Mouse (Mus musculus): ENCODE data around the gene Duox1. TPM values are rescaled to one million over a fixed set of nuclear protein-coding genes. Genes with fewer than 3 reads are reported as not detected.
A peak's percentile ranks its signal among the peaks of the same experiment; 100 is the strongest.

Duox1 gene
- polyA plus RNA-seq, 1 experiment from 2014 or later: 0.03 TPM

DNA sequence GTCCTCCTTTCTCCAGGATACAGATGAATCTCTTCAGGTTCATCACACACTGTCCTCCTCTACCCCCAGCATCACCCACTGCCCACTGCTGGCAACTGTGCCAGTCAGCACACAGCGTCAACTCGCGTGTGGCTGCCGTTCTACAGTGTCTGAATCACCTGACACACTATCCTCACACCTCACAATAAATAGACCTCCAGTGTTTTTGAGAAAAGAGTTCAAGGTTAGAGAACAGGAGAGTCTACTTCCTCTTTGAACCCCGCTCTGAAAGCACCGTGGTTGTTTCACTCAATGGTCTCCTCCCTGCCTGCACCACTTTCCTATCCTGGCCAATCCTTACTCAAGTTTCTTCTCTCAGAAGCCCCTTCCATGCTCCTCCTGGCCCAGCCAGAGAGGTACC, 45.7 kb downstream of the Duox1 start:
- H3K36me3 ChIP-seq: no peaks in the 10 kb centered on the region
- no peaks in the 10 kb centered on the region for H3K4me1 ChIP-seq (replicated peaks)
- H3K27me3 ChIP-seq: no peaks in the 10 kb centered on the region
- ATAC-seq (replicated peaks; ENCODE audit: insufficient number of reproducible peaks, insufficient read depth, low FRiP score, low read depth): no peak
- no peak overlapping the region for H3K9ac ChIP-seq
- H3K9me3 ChIP-seq (replicated peaks): no peaks in the 10 kb centered on the region
- no peak overlapping the region for H3K27ac ChIP-seq
- no peak overlapping the region for H3K4me2 ChIP-seq
- 83% methylated on average over 6 of the region's 6 CpGs for WGBS
- H3K4me3 ChIP-seq: no peak overlapping the region

DNA sequence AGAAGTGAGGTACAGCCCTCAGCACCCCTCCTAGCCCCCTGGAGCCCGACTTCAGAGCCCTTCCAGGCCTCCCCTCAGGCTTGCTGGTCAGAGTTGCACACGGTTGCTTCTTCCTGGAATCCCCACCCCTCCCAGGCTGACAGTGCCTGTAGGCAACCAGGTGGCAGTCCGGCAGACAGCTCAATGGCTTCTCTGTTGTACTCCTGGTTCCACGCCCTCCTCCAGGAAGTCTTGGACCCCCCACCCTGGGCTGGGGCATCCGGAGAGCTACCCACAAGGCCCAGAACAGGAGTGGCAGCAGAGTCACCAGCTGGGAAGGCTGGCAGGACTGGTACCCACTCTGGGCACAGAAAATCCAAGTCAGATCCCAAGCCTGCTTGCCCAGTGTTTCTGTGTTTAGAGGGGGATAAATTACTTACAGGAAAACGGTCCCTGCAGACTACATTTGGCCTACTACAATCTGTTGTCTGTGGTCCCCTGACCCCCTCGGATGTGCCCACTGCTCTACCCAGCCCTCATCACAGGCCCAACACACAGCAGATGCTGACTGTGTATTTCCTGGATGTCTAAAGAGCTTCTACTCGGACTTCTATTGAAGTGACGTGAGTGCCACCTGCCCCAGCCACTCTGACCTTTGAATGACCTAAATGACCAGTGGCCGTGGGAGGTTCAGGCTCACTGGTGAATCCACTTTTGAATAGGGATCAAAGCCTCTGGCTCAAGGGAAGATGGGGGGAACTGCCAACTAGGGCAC, 46.6 kb downstream of the Duox1 start:
- ATAC-seq (replicated peaks; ENCODE audit: insufficient number of reproducible peaks, insufficient read depth, low FRiP score, low read depth): no peak
- H3K4me1 ChIP-seq (replicated peaks): peaks cover 7% of the 10 kb centered on the region
- WGBS: 53% methylated on average over 10 of the region's 10 CpGs
- no peak overlapping the region for H3K4me2 ChIP-seq
- H3K27me3 ChIP-seq: no peaks in the 10 kb centered on the region
- no peak overlapping the region for H3K9ac ChIP-seq
- no peak overlapping the region for H3K27ac ChIP-seq
- no peaks in the 10 kb centered on the region for H3K36me3 ChIP-seq
- no peak overlapping the region for H3K4me3 ChIP-seq
- H3K9me3 ChIP-seq (replicated peaks): no peaks in the 10 kb centered on the region

- no peak overlapping the region for H3K9ac ChIP-seq
- no peak overlapping the region for H3K27ac ChIP-seq
- no peak overlapping the region for H3K4me3 ChIP-seq
- no peaks in the 10 kb centered on the region for H3K36me3 ChIP-seq
- 83% methylated on average over 13 of the region's 13 CpGs for WGBS
- no peaks in the 10 kb centered on the region for H3K9me3 ChIP-seq (replicated peaks)
- H3K4me2 ChIP-seq: no peak overlapping the region
- peaks cover 15% of the 10 kb centered on the region for H3K4me1 ChIP-seq (replicated peaks)
- no peaks in the 10 kb centered on the region for H3K27me3 ChIP-seq
- no peak for ATAC-seq (replicated peaks; ENCODE audit: insufficient number of reproducible peaks, insufficient read depth, low FRiP score, low read depth)
Measured at GRCm38 (mm10) chr2:122362622-122363523, 47.4 kb downstream of the Duox1 start.

DNA sequence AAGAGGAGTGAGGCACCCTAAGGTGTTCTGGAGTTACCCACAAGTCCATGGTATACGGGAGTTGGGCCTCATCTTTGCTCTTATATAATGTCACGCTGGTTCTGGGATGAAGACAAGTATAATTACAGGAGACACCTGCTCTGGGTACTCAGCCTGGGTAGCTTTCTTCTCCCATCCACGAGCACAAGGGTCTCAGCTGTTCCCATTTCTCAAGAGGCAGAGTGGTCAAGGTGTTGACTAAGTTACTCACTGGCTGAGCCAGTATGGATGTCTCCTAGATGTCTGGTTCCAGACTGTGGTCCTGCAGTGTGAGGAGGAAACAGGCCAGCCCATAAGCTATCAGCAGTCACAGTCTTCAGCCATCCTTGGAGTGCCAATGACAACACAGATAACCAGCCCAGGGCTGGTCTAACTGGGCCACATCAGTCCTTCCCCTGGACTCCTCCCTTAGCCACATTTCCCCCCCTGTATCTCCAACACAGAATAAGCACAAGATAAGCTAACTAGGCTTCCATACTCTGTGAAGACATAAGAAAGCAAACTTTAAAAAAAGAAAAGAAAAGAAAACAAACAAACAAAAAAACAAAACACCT, 49.0 kb downstream of the Duox1 start:
- Histone ChIP-seq H3K4me3 (no peak overlapping the region), H3K27me3 (no peaks in the 10 kb centered on the region), H3K9me3 (replicated peaks) (no peaks in the 10 kb centered on the region), H3K4me1 (replicated peaks) (peaks cover 22% of the 10 kb centered on the region), H3K9ac (no peak overlapping the region), H3K4me2 (no peak overlapping the region), H3K36me3 (no peaks in the 10 kb centered on the region), H3K27ac (no peak overlapping the region)
- ATAC-seq (replicated peaks; ENCODE audit: insufficient number of reproducible peaks, insufficient read depth, low FRiP score, low read depth): no peak
- WGBS: 87% methylated on average over 3 of the region's 3 CpGs

GRCm38 (mm10) chr2:122365244-122365866, 49.9 kb downstream of the Duox1 start:
- ATAC-seq (replicated peaks; ENCODE audit: insufficient number of reproducible peaks, insufficient read depth, low FRiP score, low read depth): no peak
- 83% methylated on average over 10 of the region's 10 CpGs for WGBS

GRCm38 (mm10) chr2:122366039-122366438, 50.6 kb downstream of the Duox1 start:
- Histone ChIP-seq H3K27me3 (peaks cover 8% of the 10 kb centered on the region; the same call in 1 of the 2 replicates), H3K4me2 (no peak overlapping the region), H3K4me1 (replicated peaks) (peaks cover 25% of the 10 kb centered on the region), H3K27ac (no peak overlapping the region), H3K9ac (no peak overlapping the region), H3K36me3 (no peaks in the 10 kb centered on the region), H3K4me3 (no peak overlapping the region), H3K9me3 (replicated peaks) (no peaks in the 10 kb centered on the region)
- no peak for ATAC-seq (replicated peaks; ENCODE audit: insufficient number of reproducible peaks, insufficient read depth, low FRiP score, low read depth)
- WGBS: 75% methylated on average over 3 of the region's 3 CpGs

More at GRCm38 (mm10) chr2:122365244-122365866, 49.9 kb downstream of the Duox1 start:
- H3K9me3 ChIP-seq (replicated peaks): no peaks in the 10 kb centered on the region
- peaks cover 25% of the 10 kb centered on the region for H3K4me1 ChIP-seq (replicated peaks)
- H3K27me3 ChIP-seq: peaks cover 3% of the 10 kb centered on the region; the same call in 1 of the 2 replicates
- H3K9ac ChIP-seq: no peak overlapping the region
- H3K36me3 ChIP-seq: no peaks in the 10 kb centered on the region
- no peak overlapping the region for H3K4me3 ChIP-seq
- H3K27ac ChIP-seq: no peak overlapping the region
- no peak overlapping the region for H3K4me2 ChIP-seq

DNA sequence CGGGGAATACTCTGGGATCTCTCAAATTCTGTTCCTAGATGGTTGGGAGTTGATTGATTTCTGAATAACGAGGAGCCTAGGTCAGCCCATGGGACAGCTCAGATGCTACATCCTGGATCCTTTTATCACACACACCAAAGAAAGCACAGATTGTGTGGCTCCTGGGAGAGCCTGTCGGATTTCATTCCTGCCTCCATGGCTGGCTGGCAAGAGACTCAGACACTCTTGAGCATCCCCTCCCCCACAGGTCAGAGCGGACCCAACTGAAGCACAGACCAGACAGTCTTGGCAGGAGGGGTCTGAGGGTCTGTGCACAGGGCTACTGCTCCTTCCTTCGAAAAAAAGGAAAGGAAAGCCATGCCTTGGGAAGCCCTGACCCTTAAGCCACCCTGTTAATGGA, 51.2 kb downstream of the Duox1 start:
- no peaks in the 10 kb centered on the region for H3K9me3 ChIP-seq (replicated peaks)
- peak overlapping the region; percentile 97; the same call in 1 of the 2 replicates for H3K4me2 ChIP-seq
- 45% methylated on average over 5 of the region's 5 CpGs for WGBS

DNA sequence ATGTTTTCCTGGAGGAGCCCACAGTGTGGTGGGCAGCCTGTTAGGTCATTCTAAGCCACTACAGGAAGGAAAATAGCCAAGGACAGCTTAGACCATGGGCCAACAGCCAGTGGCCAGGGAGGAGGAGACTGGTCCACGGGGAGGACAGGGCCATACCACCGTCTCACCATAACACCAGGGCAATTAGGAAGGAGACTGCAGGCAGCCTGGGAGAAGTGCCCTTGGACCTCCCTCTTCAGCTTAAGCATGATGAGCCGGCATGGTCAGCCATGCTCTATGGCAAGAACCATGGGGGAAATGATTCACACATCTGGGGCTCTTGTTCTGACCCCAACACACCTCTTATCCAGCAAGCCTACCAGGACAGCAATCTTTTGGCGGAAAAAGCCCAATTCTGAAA, 51.7 kb downstream of the Duox1 start:
- Histone ChIP-seq H3K27ac (no peak overlapping the region), H3K27me3 (peaks cover 9% of the 10 kb centered on the region; the same call in 1 of the 2 replicates), H3K4me2 (peak overlapping the region; percentile 97), H3K36me3 (no peaks in the 10 kb centered on the region), H3K9me3 (replicated peaks) (no peaks in the 10 kb centered on the region), H3K4me1 (replicated peaks) (peaks cover 25% of the 10 kb centered on the region), H3K9ac (no peak overlapping the region), H3K4me3 (peak overlapping the region; percentile 91)
- no peak for ATAC-seq (replicated peaks; ENCODE audit: insufficient number of reproducible peaks, insufficient read depth, low FRiP score, low read depth)
- WGBS: 59% methylated on average over 4 of the region's 4 CpGs

More for the DNA sequence above, 51.2 kb downstream of the Duox1 start:
- Histone ChIP-seq H3K9ac (no peak overlapping the region), H3K4me3 (peak overlapping the region; percentile 91; the same call in 1 of the 2 replicates), H3K27ac (no peak overlapping the region), H3K36me3 (no peaks in the 10 kb centered on the region), H3K27me3 (peaks cover 9% of the 10 kb centered on the region; the same call in 1 of the 2 replicates), H3K4me1 (replicated peaks) (peaks cover 25% of the 10 kb centered on the region)
- ATAC-seq (replicated peaks; ENCODE audit: insufficient number of reproducible peaks, insufficient read depth, low FRiP score, low read depth): no peak

DNA sequence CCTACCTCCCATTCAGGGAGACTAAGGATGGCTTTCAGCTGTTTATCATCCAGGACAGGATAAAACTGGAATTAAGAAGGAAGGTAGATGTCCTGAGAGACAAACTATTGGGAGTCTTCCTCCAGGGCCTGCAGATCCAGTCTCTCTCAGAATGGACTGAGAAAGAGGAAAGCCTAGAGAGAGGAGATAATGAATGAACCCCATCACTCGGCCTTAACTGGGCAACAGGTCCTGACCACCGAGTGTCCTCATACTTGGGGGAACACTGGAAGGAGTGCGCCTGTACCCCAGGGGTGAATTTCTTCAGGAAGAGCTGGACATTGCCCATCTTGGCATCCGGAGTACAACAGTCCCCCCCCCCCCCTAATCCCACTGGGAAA, 52.2 kb downstream of the Duox1 start:
- Histone ChIP-seq H3K9ac (peak overlapping the region; percentile 90), H3K9me3 (replicated peaks) (no peaks in the 10 kb centered on the region), H3K4me2 (peak overlapping the region; percentile 97), H3K4me1 (replicated peaks) (peaks cover 25% of the 10 kb centered on the region), H3K36me3 (no peaks in the 10 kb centered on the region), H3K4me3 (peak overlapping the region; percentile 91), H3K27me3 (peaks cover 9% of the 10 kb centered on the region; the same call in 1 of the 2 replicates), H3K27ac (no peak overlapping the region)
- no peak for ATAC-seq (replicated peaks; ENCODE audit: insufficient number of reproducible peaks, insufficient read depth, low FRiP score, low read depth)
- 29% methylated on average over 4 of the region's 4 CpGs for WGBS

- H3K27ac ChIP-seq: peak overlapping the region; percentile 70; the same call in 1 of the 2 replicates
- H3K4me2 ChIP-seq: peak overlapping the region; percentile 97
- H3K9me3 ChIP-seq (replicated peaks): no peaks in the 10 kb centered on the region
- H3K36me3 ChIP-seq: no peaks in the 10 kb centered on the region
- ATAC-seq (replicated peaks; ENCODE audit: insufficient number of reproducible peaks, insufficient read depth, low FRiP score, low read depth): peak; percentile 63
- H3K4me1 ChIP-seq (replicated peaks): peaks cover 25% of the 10 kb centered on the region
- peak overlapping the region; percentile 91 for H3K4me3 ChIP-seq
- 2% methylated on average over 32 of the region's 55 CpGs for WGBS
- peaks cover 9% of the 10 kb centered on the region; the same call in 1 of the 2 replicates for H3K27me3 ChIP-seq
- peak overlapping the region; percentile 90 for H3K9ac ChIP-seq
Measured at GRCm38 (mm10) chr2:122368081-122368971, 52.9 kb downstream of the Duox1 start.

Data from heart, embryonic 15.5 days (tissue).